Mouse (Mus musculus): ENCODE measurements around the gene 4930523C07Rik. TPM values are rescaled to one million over a fixed set of nuclear protein-coding genes. Genes with fewer than 3 reads are reported as not detected.
A peak's percentile ranks its signal among the peaks of the same experiment; 100 is the strongest.

The 4930523C07Rik gene
- polyA plus RNA-seq, 1 experiment from 2014 or later: 13.4 TPM

- Histone ChIP-seq H3K4me1 (replicated peaks; ENCODE audit: control insufficient read depth, insufficient read depth, low read length) (peaks cover 4% of the 10 kb centered on the region), H3K4me3 (ENCODE audit: low read depth, low read length) (peak overlapping the region; percentile 49), H3K9me3 (ENCODE audit: control insufficient read depth) (no peaks in the 10 kb centered on the region), H3K9ac (ENCODE audit: low read depth, low read length) (peak overlapping the region; percentile 27; the same call in 1 of the 2 replicates), H3K27me3 (replicated peaks; ENCODE audit: control insufficient read depth, insufficient read depth, low read length) (no peaks in the 10 kb centered on the region), H3K4me2 (replicated peaks; ENCODE audit: low read depth) (peak overlapping the region; percentile 82), H3K27ac (ENCODE audit: low read depth, low read length) (no peak overlapping the region), H3K36me3 (ENCODE audit: control insufficient read depth, insufficient read depth) (no peaks in the 10 kb centered on the region)
- 56% methylated on average over 3 of the region's 3 CpGs for WGBS
- ATAC-seq: no peak
- TF ChIP-seq CTCF (IDR thresholded peaks at IDR 0.05; ENCODE audit: low read depth): no peak
These were observed 1.0 kb downstream of the 4930523C07Rik start for GRCm38 (mm10) chr1:160045056-160045715.

GRCm38 (mm10) chr1:160045971-160046370 is 1.8 kb downstream of the 4930523C07Rik start:
- no peak for ATAC-seq
- H3K9me3 ChIP-seq (ENCODE audit: control insufficient read depth): no peaks in the 10 kb centered on the region
- no peak overlapping the region for H3K9ac ChIP-seq (ENCODE audit: low read depth, low read length)
- no peak overlapping the region for H3K4me2 ChIP-seq (replicated peaks; ENCODE audit: low read depth)
- H3K4me3 ChIP-seq (ENCODE audit: low read depth, low read length): no peak overlapping the region
- 81% methylated on average over 5 of the region's 5 CpGs for WGBS
- no peaks in the 10 kb centered on the region for H3K36me3 ChIP-seq (ENCODE audit: control insufficient read depth, insufficient read depth)
- no peak overlapping the region for H3K27ac ChIP-seq (ENCODE audit: low read depth, low read length)
- H3K27me3 ChIP-seq (replicated peaks; ENCODE audit: control insufficient read depth, insufficient read depth, low read length): no peaks in the 10 kb centered on the region
- peaks cover 4% of the 10 kb centered on the region for H3K4me1 ChIP-seq (replicated peaks; ENCODE audit: control insufficient read depth, insufficient read depth, low read length)
- TF ChIP-seq CTCF (IDR thresholded peaks at IDR 0.05; ENCODE audit: low read depth): no peak

- no peak overlapping the region for H3K27ac ChIP-seq (ENCODE audit: low read depth, low read length)
- H3K27me3 ChIP-seq (replicated peaks; ENCODE audit: control insufficient read depth, insufficient read depth, low read length): no peaks in the 10 kb centered on the region
- no peaks in the 10 kb centered on the region for H3K36me3 ChIP-seq (ENCODE audit: control insufficient read depth, insufficient read depth)
- no peak for ATAC-seq
- no peaks in the 10 kb centered on the region for H3K9me3 ChIP-seq (ENCODE audit: control insufficient read depth)
- no peak overlapping the region for H3K9ac ChIP-seq (ENCODE audit: low read depth, low read length)
- no peak overlapping the region for H3K4me3 ChIP-seq (ENCODE audit: low read depth, low read length)
- peaks cover 4% of the 10 kb centered on the region for H3K4me1 ChIP-seq (replicated peaks; ENCODE audit: control insufficient read depth, insufficient read depth, low read length)
- WGBS: 81% methylated on average over 4 of the region's 4 CpGs
- no peak for TF ChIP-seq CTCF (IDR thresholded peaks at IDR 0.05; ENCODE audit: low read depth)
- no peak overlapping the region for H3K4me2 ChIP-seq (replicated peaks; ENCODE audit: low read depth)
These were observed 2.6 kb downstream of the 4930523C07Rik start for GRCm38 (mm10) chr1:160046786-160047185.

GRCm38 (mm10) chr1:160047481-160047931 is 3.3 kb downstream of the 4930523C07Rik start:
- ATAC-seq: no peak
- no peak overlapping the region for H3K9ac ChIP-seq (ENCODE audit: low read depth, low read length)
- TF ChIP-seq CTCF (IDR thresholded peaks at IDR 0.05; ENCODE audit: low read depth): no peak
- no peaks in the 10 kb centered on the region for H3K36me3 ChIP-seq (ENCODE audit: control insufficient read depth, insufficient read depth)
- no peaks in the 10 kb centered on the region for H3K27me3 ChIP-seq (replicated peaks; ENCODE audit: control insufficient read depth, insufficient read depth, low read length)
- WGBS: 89% methylated on average over 7 of the region's 7 CpGs
- H3K9me3 ChIP-seq (ENCODE audit: control insufficient read depth): no peaks in the 10 kb centered on the region
- peaks cover 4% of the 10 kb centered on the region for H3K4me1 ChIP-seq (replicated peaks; ENCODE audit: control insufficient read depth, insufficient read depth, low read length)
- no peak overlapping the region for H3K4me3 ChIP-seq (ENCODE audit: low read depth, low read length)
- H3K4me2 ChIP-seq (replicated peaks; ENCODE audit: low read depth): no peak overlapping the region
- H3K27ac ChIP-seq (ENCODE audit: low read depth, low read length): no peak overlapping the region

- ATAC-seq: no peak
- H3K27ac ChIP-seq (ENCODE audit: low read depth, low read length): no peak overlapping the region
These were observed 5.1 kb downstream of the 4930523C07Rik start for GRCm38 (mm10) chr1:160049131-160049880.

GRCm38 (mm10) chr1:160050898-160051297 is 6.7 kb downstream of the 4930523C07Rik start:
- WGBS: 90% methylated on average over 6 of the region's 6 CpGs

More at GRCm38 (mm10) chr1:160049131-160049880, 5.1 kb downstream of the 4930523C07Rik start:
- no peaks in the 10 kb centered on the region for H3K36me3 ChIP-seq (ENCODE audit: control insufficient read depth, insufficient read depth)
- WGBS: 67% methylated on average over 5 of the region's 5 CpGs
- TF ChIP-seq CTCF (IDR thresholded peaks at IDR 0.05; ENCODE audit: low read depth): no peak
- H3K9me3 ChIP-seq (ENCODE audit: control insufficient read depth): no peaks in the 10 kb centered on the region
- no peak overlapping the region for H3K9ac ChIP-seq (ENCODE audit: low read depth, low read length)
- H3K4me2 ChIP-seq (replicated peaks; ENCODE audit: low read depth): no peak overlapping the region
- H3K4me3 ChIP-seq (ENCODE audit: low read depth, low read length): no peak overlapping the region
- no peaks in the 10 kb centered on the region for H3K4me1 ChIP-seq (replicated peaks; ENCODE audit: control insufficient read depth, insufficient read depth, low read length)
- no peaks in the 10 kb centered on the region for H3K27me3 ChIP-seq (replicated peaks; ENCODE audit: control insufficient read depth, insufficient read depth, low read length)

More at GRCm38 (mm10) chr1:160050898-160051297, 6.7 kb downstream of the 4930523C07Rik start:
- ATAC-seq: no peak
- Histone ChIP-seq H3K27ac (ENCODE audit: low read depth, low read length) (no peak overlapping the region), H3K4me1 (replicated peaks; ENCODE audit: control insufficient read depth, insufficient read depth, low read length) (no peaks in the 10 kb centered on the region), H3K4me3 (ENCODE audit: low read depth, low read length) (no peak overlapping the region), H3K9ac (ENCODE audit: low read depth, low read length) (no peak overlapping the region), H3K36me3 (ENCODE audit: control insufficient read depth, insufficient read depth) (no peaks in the 10 kb centered on the region), H3K4me2 (replicated peaks; ENCODE audit: low read depth) (no peak overlapping the region), H3K9me3 (ENCODE audit: control insufficient read depth) (no peaks in the 10 kb centered on the region), H3K27me3 (replicated peaks; ENCODE audit: control insufficient read depth, insufficient read depth, low read length) (no peaks in the 10 kb centered on the region)
- no peak for TF ChIP-seq CTCF (IDR thresholded peaks at IDR 0.05; ENCODE audit: low read depth)

Measured in intestine, postnatal 0 days (tissue).